Mouse (Mus musculus) 3T3-L1 (cell line): ENCODE results near the gene Mdh1.

Source experiments
- DNase-seq: peaks from one replicate; pipeline ENCODE4 v3.0.0-alpha.2; 2015; ENCODE audit warnings: low read depth, low spot score

The Mdh1 gene

DNA sequence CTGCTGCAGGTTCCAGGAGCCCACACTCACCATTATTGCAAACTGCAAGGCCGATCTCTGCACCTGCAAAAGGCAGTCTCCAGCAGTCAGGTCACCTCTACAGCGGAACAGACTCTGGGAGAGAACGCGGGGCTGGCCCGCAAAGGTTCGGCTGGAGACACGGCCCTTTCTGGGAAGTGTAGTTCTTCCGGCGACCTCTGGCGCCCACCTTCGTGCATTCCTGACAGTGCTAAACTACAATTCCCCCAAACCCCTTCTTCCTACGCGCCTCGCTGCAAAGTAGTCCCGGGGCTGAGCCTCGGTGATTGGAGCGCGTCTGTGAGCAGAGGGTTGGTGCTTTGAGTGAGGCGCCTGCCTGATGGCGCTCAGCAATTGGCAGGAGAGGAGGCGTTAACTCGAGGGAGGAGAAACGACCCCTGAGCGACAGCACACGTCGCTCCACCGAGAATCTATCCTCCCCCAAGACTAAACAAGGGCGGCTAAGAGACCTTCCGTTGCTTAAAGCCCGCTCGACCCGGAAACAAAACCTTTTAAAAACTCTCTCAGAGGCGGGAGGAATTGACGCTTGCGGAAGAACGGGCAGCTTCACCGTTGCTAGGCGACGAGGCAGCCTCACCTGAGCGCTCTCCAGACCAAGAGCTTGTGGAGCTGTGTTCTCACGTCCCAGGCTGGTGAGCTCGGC is at the start of gene Mdh1, which contains the start of gene Wdpcp:
TSS of gene Mdh1 (minus strand) at position 668 of the 682 bp plus-strand sequence.
TSS of gene Wdpcp (plus strand) at position 536 of the 682 bp plus-strand sequence.
- peak; percentile 99 for DNase-seq

DNA sequence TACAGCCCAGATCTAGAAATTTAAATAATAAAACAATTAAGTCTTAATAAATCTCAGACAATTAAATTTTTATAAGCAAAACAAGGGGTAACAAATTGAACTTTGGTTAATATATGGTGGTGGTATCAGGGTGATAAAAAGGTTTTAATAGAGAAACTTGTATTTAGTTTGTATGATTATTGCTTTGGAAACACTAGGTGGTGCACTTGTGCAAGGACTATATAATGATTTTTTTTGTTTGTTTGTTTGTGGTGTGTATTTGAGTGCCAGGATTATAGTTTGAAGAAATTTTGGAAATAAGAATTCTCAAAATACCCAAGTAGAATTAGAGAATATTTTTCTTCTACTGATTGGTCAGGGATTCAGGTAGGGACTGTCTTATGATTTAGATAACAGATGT is 43.7 kb upstream of the Mdh1 start:
- DNase-seq, result peak; percentile 20

DNA sequence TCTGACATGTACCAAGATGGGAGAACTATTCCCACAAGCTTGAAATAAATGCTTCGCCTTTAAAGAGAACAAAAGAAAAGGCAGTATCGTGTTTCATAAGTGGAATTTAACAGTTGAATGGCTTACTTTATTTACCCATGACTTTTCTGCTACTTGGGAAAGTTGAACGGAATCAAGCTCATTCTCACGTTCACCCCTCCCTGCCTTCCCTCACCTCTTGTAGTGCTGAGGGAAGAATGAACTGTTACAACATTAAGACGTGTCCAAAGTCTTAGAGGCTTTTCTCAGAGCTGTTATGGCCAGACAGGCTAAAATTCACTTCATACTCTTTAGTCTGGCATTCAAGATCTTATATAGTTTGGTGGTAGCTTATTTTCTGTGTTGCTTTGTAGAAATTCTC is 30.3 kb upstream of the Mdh1 start:
- DNase-seq, result no peak

DNA sequence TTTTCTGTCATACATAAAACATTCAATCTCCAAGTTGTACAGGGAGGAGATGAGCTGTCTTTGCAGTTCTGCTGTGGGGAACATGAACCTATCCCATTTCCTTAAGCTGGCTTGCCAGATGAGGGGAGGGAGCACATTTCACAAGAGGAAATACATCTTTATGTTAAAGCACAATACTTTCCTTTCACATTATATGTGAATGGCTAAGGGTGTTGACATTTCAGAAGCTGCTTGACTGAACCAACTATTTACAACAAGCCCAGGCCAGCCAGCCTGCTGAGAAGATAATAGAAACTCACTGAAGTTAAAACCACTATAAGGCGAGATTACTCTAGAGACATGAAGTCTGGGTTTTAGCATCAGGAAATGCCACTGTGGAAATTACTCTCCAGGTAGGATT is 11.1 kb upstream of the Mdh1 start:
- peak; percentile 31 for DNase-seq

DNA sequence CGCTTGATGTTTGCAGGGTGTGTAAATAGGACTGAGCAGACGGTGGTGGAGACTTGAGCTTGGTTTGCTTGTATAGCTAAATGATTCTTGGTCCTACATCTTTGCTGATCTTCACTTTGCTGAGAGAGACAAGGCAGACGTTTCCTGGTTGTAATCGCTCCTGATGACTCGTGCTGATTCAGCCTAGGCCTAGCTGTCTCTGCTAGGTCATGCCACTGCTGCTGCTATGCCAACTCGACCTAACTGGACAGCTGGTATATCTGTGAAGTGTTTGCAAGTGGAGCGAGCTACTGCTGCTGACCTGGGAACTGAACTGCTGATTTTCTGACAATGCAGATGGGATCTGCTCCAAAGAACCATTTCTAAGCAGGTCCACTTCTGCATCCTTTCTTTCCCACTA is 9.3 kb upstream of the Mdh1 start:
- peak; percentile 77 for DNase-seq

DNA sequence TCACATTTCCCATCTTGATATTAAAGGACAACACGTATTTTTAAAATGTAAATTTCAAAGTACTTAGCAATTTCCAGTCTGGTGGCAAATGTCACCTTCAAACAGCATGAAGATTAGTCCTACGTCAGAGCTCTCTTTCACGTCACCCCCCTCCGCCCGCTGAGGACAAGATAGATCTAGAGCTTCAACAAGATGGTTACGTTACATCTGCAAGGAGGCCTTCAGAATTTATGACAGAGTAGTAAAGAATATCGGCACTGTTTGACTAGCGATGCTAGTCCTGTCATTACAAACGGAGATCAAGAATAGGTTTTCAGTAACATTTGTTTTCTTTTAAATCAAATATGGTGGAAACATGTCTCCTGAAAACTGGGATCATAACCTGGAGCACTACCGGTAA is 1.2 kb downstream of the Mdh1 start:
- DNase-seq, result peak; percentile 29

DNA sequence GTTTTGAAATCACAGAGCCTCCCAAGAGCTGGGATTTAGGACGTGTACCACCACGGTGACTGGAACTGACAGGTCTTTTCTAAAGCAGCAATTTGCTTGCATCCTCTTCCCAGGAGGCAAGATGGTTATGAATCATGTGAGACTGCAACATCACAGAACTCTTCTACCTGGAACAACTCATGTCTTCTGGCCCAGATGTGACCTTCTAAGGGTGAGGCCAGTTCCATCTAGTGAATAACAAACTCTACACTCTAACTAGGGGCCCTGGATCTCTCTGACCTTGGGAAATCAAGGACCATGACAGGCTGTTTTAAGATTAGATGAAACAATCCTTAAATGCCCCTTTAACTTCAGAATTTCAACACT is 2.1 kb downstream of the Mdh1 start:
- DNase-seq, result no peak

DNA sequence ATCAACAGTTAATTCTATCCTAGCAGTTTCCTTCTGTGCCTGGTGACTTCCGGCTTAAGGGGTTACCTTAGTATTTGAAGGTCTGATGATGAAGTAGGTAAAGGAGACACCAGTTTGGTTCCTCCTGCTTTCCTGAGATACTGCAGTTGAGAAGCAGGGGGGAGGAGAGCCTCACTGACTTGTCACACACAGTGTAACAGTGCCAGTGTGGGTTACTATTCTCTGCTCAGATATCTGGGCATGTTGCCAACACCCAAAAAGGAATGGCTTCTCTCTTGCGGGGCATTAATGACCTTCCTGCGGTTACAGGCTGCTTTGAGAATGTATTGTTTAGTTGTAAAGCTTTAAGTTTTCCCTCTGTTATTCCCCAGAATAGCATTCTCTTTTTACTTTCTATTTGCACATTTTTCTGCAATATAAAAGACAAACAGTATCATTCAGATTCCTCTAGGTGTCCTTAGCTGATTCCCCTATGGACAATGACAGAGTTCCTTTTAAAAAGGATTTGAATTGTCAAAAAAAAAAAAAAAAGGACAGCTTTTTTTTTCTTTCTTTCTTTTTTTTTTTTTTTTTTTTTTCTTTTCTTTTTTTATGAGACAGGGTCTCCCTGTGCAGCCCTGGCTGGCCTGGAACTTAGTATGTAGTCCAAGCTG is 2.6 kb downstream of the Mdh1 start:
- DNase-seq, result peak; percentile 60

DNA sequence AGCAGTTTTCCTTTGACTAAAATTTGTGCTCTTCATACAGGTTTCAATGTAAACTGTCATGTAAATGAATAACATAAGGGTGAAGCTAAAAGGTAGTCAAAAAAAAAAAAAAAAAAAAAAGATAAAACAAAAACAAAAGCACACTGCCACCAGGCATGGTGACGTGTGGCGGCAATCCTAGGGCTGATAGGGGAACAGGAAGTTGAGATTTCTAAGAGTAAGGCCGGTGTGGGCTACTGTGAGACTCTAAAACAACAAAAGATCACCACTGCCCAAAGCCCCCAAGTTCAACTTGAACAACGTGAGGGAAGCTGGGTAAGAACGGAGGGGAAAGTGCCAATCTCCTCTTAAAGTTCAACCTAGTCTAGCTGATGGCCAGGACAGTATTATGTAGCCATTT is 3.2 kb downstream of the Mdh1 start:
- DNase-seq, result no peak

DNA sequence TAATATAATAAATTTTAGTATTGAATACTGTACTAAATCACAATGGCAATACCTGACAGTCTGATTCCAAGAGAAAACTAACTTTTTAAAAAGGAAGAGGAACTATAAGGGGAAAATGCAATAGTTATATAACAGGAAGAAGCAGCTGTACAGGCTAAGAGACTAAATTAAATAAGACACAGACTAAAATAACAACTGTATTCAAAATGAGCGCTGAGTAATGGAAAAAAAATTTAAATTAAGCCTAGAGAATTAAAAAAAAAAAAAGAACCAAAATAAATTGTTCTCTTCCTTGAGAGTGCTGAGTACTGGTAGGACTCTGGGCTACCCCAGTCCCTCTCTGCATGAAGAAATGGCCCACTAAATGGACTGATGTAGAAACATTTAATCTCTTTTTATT is 4.4 kb downstream of the Mdh1 start:
- no peak for DNase-seq

DNA sequence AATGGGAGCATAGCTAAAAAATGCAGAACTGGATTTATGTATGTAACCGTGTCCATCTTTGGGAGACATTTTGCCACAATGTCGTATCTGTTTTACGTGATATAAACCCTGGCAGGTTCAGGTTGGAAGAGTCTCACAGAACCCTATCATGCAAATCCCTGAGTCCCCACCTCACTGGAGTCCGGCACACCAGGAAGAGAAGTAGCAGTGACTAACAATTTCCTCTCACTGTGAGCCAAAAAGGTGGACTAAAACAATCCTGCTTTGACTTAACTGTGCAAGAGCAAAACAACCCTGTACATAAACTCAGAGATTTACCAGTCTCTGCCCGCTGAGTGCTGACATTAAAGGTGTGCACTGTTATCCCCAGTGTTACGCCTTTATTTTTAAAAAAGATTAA is 5.2 kb downstream of the Mdh1 start:
- DNase-seq, result no peak

DNA sequence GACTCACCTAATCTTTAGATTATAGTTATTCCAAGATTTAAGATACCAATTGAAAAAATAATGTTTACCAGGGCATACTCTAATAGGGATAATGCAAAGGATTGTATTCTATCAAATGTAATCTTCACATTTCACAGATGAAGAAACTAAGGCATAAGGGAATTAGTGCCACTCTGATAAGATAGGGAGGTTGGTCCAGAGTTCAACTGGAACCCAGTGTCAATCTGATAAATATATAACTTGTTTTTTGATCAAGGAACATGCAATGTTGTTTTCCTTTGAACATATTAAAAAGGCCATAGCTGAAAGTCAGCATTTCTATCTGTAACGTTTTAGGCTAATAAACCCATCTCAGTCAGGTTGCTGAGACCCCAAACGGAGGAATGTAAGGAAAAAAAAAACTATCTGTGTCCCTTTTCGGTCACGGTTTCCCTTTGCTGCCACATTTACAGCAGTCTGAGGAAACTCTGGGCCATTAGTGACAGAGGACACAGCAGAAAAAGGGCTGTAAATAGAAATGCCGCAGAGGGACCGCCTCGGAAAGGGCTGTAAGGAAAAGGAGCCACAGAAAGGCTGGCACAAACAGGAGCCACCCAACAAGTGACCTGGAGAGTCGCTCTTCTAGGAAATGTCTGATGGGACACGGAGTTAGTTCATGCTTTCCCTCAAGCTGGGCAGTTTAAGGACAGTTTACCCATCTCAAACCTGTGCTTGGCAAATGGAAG is 7.3 kb downstream of the Mdh1 start:
- DNase-seq, result no peak

DNA sequence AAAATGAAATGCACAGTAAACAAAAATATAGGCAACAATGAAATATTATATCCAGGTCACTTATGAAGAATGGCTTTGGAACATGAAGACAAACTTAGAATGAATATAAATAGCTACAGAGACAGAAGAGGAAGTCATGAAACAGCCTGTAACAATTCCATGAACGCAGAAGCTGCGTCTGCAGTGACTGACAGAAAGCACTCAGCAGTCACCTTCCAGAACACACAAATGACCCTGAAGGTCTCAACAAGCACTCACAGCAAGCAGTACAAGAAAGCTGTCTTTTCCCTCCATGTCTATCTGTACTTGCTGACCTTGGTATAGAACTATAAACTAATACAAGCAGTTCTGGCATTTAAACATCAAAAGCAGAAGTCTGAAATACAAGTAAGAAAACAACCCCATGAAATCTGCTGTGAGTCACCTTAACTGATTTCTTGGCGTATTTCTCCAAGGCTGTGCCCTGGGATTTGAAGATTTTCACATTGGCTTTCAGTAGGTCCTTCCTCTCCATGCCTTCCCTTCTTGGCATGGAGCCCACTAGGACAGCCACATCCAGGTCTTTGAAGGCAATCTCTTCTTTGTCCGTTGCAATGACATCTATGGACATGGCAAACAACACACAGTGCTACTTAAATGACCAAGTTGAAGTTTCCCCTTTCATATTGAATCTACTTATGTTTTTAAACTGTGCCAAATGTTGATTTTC is 8.4 kb downstream of the Mdh1 start:
- no peak for DNase-seq

DNA sequence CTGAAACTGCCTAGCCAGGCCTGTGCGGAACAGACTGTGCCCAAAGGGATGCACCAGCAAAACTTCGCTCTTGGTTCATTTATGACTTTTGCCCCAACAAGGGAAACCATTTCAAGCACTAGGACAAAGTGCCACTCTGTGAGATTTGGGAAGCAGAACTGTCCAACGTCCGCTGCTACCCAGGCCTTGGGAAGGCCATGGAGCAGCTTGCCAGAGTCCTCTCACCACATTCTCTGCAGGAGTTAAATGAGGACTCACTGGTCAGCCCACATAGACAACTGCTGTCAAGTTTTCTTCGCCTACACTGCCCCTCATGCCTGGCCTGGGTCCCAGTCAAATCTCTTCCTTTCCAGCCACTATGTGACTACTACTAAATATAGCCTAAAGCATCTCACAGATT is 10.8 kb downstream of the Mdh1 start:
- no peak for DNase-seq

DNA sequence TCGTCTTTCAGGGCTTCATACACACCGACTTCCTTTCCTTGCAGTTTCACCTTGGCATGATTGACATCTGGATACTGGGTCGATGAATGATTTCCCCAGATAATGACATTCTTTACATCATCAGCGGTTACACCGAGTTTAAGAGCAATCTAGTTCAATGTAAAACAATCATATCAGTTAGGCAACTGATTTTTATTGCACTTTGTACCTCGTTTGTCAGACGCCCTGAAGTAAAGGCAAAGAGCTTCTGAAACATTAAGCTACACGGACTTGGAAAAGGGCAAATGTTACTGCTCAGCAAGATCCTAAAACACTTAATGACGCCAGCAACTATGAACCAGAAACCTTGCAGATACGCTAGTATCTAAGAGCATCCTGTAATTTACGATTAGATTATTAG is 12.4 kb downstream of the Mdh1 start:
- DNase-seq, result no peak

DNA sequence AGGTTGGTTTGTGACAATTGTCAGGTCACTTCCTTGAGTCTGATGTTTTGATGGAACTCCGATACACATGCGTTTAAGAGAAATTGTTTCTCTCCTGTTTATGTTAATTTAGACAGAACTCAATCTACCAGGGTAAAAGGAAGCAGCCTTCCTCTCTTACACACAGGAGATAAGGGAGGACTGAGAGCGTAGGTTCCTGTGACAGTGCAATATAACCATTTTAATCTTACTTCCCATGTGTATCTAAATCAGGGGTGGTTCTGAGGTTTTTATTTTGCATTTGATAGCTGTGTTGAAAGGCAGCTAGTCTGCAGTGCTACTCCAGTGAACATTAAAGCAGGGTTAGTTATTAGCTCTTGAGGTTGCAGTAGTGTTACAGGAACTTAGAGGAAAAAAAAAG is 20.1 kb downstream of the Mdh1 start:
- DNase-seq, result no peak

DNA sequence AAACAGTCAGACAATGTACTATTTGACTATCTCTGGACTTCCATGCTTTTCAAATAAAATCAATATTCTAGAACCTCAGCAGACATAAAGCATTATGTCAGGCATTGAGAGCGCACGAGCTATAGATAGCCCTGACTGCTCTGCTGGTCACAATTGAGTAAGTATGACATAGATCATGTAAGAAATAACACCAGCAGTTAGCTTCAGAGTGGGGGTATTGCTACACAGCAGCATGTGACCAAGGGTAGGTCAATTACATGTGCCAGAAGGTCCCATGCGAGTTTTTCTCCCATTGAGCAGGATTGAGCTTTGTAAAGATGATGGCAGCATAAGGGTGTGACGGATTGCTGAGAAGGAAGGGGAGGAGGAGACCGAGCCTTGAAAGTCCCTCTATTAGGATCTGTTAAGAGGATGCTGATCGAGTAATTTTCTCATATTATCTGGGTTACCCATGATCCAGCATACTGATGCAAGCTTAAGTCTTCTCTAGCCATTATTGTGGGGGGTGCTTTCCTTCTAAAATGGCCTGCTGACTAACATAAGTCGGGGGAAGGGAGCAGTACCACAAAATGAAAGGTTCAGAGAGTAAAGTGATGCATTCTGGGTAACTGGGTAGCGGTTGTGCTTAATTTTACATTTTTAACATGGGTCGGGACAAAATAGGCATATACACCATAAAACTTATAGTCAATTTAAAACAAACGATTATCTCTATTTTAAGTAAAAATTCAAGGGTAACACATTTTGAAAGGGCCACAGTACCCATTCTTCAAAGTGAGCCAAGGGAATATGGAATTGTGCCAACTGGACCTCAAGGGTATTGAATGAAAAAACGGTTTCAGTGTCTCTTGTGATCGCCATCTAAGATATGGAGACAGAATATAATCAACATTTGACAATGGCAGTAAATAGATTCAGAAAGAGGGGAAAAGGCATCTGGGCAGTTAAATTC is 21.7 kb downstream of the Mdh1 start:
- no peak for DNase-seq

DNA sequence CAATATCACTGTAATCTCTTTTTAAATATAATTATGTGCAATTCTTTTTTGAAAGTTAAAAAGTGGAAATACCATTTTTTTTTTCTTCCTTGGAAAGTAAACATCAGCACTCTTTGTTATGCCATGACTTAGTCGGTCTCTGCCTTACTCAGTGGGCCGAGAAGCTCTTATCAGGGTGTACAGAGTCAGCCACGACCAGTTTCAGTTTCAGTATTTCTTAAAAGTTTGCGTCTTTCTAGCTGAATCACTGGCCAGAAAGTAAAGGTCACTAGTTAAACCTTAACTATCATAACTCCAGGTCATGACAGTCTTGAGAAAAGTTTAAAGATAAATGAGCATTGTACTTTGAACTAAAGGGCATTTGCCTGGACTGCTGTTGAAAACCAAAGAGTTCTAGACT is 22.4 kb downstream of the Mdh1 start:
- no peak for DNase-seq

DNA sequence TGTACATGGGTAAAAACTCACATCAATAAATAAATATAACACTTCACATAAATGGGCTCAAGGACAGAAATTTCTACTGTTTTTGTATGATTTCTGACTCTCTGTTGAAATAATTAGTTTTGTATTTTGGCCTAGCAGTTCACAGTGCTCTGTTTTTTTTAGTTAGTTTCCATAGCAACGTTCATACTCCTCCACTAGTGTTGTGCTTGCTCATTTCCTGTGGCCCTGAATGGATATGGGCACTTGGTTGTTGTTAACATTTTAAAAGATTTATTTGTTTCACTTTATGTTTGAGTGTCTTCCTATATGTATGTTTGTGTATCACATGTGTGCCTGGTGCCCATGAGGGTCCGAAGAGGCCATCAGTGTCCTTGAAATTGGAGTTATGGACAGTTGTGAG is 23.1 kb downstream of the Mdh1 start:
- no peak for DNase-seq

DNA sequence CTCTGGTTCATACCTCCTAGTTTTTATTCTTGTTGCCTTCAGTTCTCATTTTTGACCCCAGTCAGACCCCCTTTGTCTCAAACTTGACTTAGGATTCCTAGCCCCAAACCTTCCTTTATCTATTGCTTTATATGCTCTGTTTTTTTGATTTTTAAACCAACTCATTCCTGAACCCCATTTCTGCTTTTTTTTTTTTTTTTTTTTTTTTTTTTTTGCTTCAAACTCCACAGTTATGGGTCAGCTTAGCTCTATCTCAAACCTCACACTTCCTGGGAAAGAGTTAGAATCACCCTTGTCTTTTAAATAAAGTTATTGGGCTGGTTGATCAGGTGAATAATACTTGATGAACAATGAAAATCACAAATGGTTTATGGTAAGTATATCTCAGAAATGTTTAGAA is 24.6 kb downstream of the Mdh1 start:
- DNase-seq, result no peak

DNA sequence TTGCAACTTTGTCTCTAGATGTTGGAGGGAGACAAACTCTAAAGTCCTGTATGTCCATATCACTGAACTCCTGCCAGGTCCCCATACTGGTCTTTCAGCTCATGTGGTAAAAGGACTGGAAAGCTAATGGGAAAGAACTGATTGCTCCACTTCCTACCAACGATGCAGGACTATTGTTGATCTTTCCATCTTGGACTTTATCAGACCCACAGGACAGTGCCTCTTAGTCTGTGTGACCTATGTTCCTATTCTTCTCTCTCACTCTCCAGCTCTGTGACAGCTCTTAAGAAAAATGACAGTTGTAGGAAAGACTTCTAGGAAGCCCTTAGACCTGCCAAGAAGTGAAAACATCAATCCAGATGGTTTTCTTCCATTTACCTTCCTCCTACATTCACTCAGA is 25.5 kb downstream of the Mdh1 start:
- DNase-seq, result no peak
